Mouse (Mus musculus) erythroblast, embryonic 14.5 days (primary cell): ENCODE measurements at regions not wholly inside any gene's neighbourhood (a gene's known extent, or its start where the extent isn't known, plus 50 kb on each side); places are given as distances from the start of the nearest gene placed in this dataset.

Experiments used
- GATA1 ChIP-seq: IDR thresholded peaks from 2 replicates; pipeline ENCODE4 v1.6.1; 2012; ENCODE audit warnings: low read length, inconsistent platforms, mixed read lengths
- TAL1 ChIP-seq: IDR thresholded peaks from 3 replicates; pipeline ENCODE4 v1.6.1; 2012; ENCODE audit warnings: low read length, inconsistent platforms, mixed read lengths

DNA sequence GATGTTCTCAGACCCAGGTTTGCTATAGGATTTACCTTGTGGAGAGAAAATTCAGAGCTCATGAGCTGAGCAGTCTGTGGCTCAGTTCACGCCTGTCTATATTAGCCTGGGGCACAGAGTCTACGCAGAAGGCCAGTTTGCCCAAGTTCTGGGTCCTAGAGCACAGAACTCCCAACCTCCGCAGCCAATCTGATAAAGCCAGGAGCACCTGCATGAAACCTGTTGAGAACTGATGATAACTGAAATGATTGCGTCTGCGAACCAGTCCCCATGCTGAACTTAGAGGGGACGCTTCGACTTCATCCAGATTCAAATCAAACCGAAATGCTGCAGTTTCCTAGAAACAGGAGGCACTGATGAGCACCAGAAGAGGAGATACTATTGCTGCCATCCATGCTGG, 229.0 kb upstream of the Zfp637 start:
- TF ChIP-seq GATA1: no peak
- TF ChIP-seq TAL1: no peak
